Mouse (Mus musculus): ENCODE measurements around the gene Gm26938. TPM values are rescaled to one million over a fixed set of nuclear protein-coding genes. Genes with fewer than 3 reads are reported as not detected.

Gm26938 gene
- polyA plus RNA-seq, 1 experiment from 2014 or later = not detected

- H3K4me3 ChIP-seq (replicated peaks) = no peak overlapping the region
- WGBS (ENCODE audit: insufficient replicate concordance) = 38% methylated on average over 13 of the region's 13 CpGs
- H3K36me3 ChIP-seq = no peaks in the 10 kb centered on the region
- ATAC-seq (ENCODE audit: low read depth) (no peak), DNase-seq (no peak)
- H3K9ac ChIP-seq = no peak overlapping the region
- peak overlapping the region; percentile 24; the same call in 1 of the 2 replicates for H3K4me2 ChIP-seq
- peaks cover 16% of the 10 kb centered on the region for H3K27me3 ChIP-seq
- H3K27ac ChIP-seq = peak overlapping the region; percentile 74; the same call in 1 of the 2 replicates
- no peaks in the 10 kb centered on the region for H3K9me3 ChIP-seq (replicated peaks)
- peaks cover 90% of the 10 kb centered on the region for H3K4me1 ChIP-seq (replicated peaks)
These were observed 12.2 kb downstream of the Gm26938 start for GRCm38 (mm10) chr5:139813963-139814381.

- ATAC-seq (ENCODE audit: low read depth) (0 out of 2 replicates have a peak, but pooled peaks have one; percentile 15), DNase-seq (no peak)
- Histone ChIP-seq H3K36me3 (peaks cover 4% of the 10 kb centered on the region), H3K9ac (peak overlapping the region; percentile 59), H3K4me3 (replicated peaks) (no peak overlapping the region), H3K4me2 (peak overlapping the region; percentile 21), H3K27me3 (peaks cover 16% of the 10 kb centered on the region), H3K4me1 (replicated peaks) (peaks cover 81% of the 10 kb centered on the region), H3K27ac (peak overlapping the region; percentile 74), H3K9me3 (replicated peaks) (peaks cover 5% of the 10 kb centered on the region; the same call in 1 of the 2 replicates)
- WGBS (ENCODE audit: insufficient replicate concordance) = 40% methylated on average over 10 of the region's 10 CpGs
These were observed 13.1 kb downstream of the Gm26938 start for GRCm38 (mm10) chr5:139813126-139813490.

GRCm38 (mm10) chr5:139812398-139813125 lies 13.6 kb downstream of the Gm26938 start:
- WGBS (ENCODE audit: insufficient replicate concordance) = 69% methylated on average over 20 of the region's 20 CpGs
- Histone ChIP-seq H3K4me1 (replicated peaks) (peaks cover 75% of the 10 kb centered on the region), H3K36me3 (peaks cover 8% of the 10 kb centered on the region), H3K27ac (peak overlapping the region; percentile 74; the same call in 1 of the 2 replicates), H3K9me3 (replicated peaks) (peaks cover 10% of the 10 kb centered on the region; the same call in 1 of the 2 replicates), H3K4me2 (peak overlapping the region; percentile 21), H3K4me3 (replicated peaks) (no peak overlapping the region), H3K27me3 (peaks cover 16% of the 10 kb centered on the region), H3K9ac (peak overlapping the region; percentile 59)
- DNase-seq (no peak), ATAC-seq (ENCODE audit: low read depth) (no peak)

- peaks cover 13% of the 10 kb centered on the region; the same call in 1 of the 2 replicates for H3K9me3 ChIP-seq (replicated peaks)
- H3K36me3 ChIP-seq = peaks cover 16% of the 10 kb centered on the region
- peaks cover 72% of the 10 kb centered on the region for H3K4me1 ChIP-seq (replicated peaks)
- no peak overlapping the region for H3K4me3 ChIP-seq (replicated peaks)
- H3K27me3 ChIP-seq = peaks cover 16% of the 10 kb centered on the region
- peak overlapping the region; percentile 21; the same call in 1 of the 2 replicates for H3K4me2 ChIP-seq
- peak overlapping the region; percentile 59 for H3K9ac ChIP-seq
- ATAC-seq (ENCODE audit: low read depth) = peak; percentile 66
- no peak for DNase-seq
- H3K27ac ChIP-seq = peak overlapping the region; percentile 74
- WGBS (ENCODE audit: insufficient replicate concordance) = 57% methylated on average over 15 of the region's 15 CpGs
These were observed 14.4 kb downstream of the Gm26938 start for GRCm38 (mm10) chr5:139811677-139812397.

- Histone ChIP-seq H3K4me3 (replicated peaks) (no peak overlapping the region), H3K36me3 (peaks cover 23% of the 10 kb centered on the region), H3K9ac (no peak overlapping the region), H3K27ac (peak overlapping the region; percentile 71), H3K4me2 (no peak overlapping the region), H3K27me3 (peaks cover 16% of the 10 kb centered on the region), H3K9me3 (replicated peaks) (peaks cover 13% of the 10 kb centered on the region; the same call in 1 of the 2 replicates), H3K4me1 (replicated peaks) (peaks cover 72% of the 10 kb centered on the region)
- 30% methylated on average over 4 of the region's 4 CpGs for WGBS (ENCODE audit: insufficient replicate concordance)
- DNase-seq (no peak), ATAC-seq (ENCODE audit: low read depth) (no peak)
These were observed 16.8 kb downstream of the Gm26938 start for GRCm38 (mm10) chr5:139809397-139809796.

GRCm38 (mm10) chr5:139805924-139806323 lies 20.3 kb downstream of the Gm26938 start:
- peak overlapping the region; percentile 100 for H3K27ac ChIP-seq

GRCm38 (mm10) chr5:139804573-139805111 lies 21.6 kb downstream of the Gm26938 start:
- ATAC-seq (ENCODE audit: low read depth) (peak; percentile 44), DNase-seq (peak; percentile 68)
- H3K9me3 ChIP-seq (replicated peaks) = peaks cover 13% of the 10 kb centered on the region; the same call in 1 of the 2 replicates
- peak overlapping the region; percentile 79 for H3K9ac ChIP-seq
- H3K4me1 ChIP-seq (replicated peaks) = peaks cover 79% of the 10 kb centered on the region
- peak overlapping the region; percentile 100 for H3K27ac ChIP-seq
- no peaks in the 10 kb centered on the region for H3K27me3 ChIP-seq
- H3K36me3 ChIP-seq = peaks cover 56% of the 10 kb centered on the region
- 14% methylated on average over 11 of the region's 11 CpGs for WGBS (ENCODE audit: insufficient replicate concordance)
- H3K4me3 ChIP-seq (replicated peaks) = peak overlapping the region; percentile 36
- H3K4me2 ChIP-seq = peak overlapping the region; percentile 71

More at GRCm38 (mm10) chr5:139805924-139806323, 20.3 kb downstream of the Gm26938 start:
- peaks cover 43% of the 10 kb centered on the region for H3K36me3 ChIP-seq
- peak; percentile 67 for DNase-seq
- H3K9ac ChIP-seq = peak overlapping the region; percentile 79
- 0 out of 2 replicates have a peak overlapping the region, but pooled peaks have one; percentile 9 for H3K4me3 ChIP-seq (replicated peaks)
- 85% methylated on average over 8 of the region's 8 CpGs for WGBS (ENCODE audit: insufficient replicate concordance)
- peak overlapping the region; percentile 71 for H3K4me2 ChIP-seq
- H3K27me3 ChIP-seq = no peaks in the 10 kb centered on the region
- H3K9me3 ChIP-seq (replicated peaks) = peaks cover 13% of the 10 kb centered on the region; the same call in 1 of the 2 replicates
- ATAC-seq (ENCODE audit: low read depth) = peak; percentile 9
- H3K4me1 ChIP-seq (replicated peaks) = peaks cover 72% of the 10 kb centered on the region

GRCm38 (mm10) chr5:139804107-139804551 lies 22.1 kb downstream of the Gm26938 start:
- Histone ChIP-seq H3K4me2 (peak overlapping the region; percentile 71), H3K9me3 (replicated peaks) (peaks cover 13% of the 10 kb centered on the region; the same call in 1 of the 2 replicates), H3K9ac (peak overlapping the region; percentile 79), H3K4me1 (replicated peaks) (peaks cover 79% of the 10 kb centered on the region), H3K27ac (peak overlapping the region; percentile 100), H3K27me3 (no peaks in the 10 kb centered on the region), H3K4me3 (replicated peaks) (peak overlapping the region; percentile 47), H3K36me3 (peaks cover 61% of the 10 kb centered on the region)
- DNase-seq = peak; percentile 93
- ATAC-seq (ENCODE audit: low read depth) = peak; percentile 96
- 0% methylated on average over 6 of the region's 6 CpGs for WGBS (ENCODE audit: insufficient replicate concordance)

- Histone ChIP-seq H3K9ac (peak overlapping the region; percentile 79), H3K9me3 (replicated peaks) (peaks cover 13% of the 10 kb centered on the region; the same call in 1 of the 2 replicates), H3K4me1 (replicated peaks) (peaks cover 82% of the 10 kb centered on the region), H3K27ac (peak overlapping the region; percentile 100), H3K27me3 (no peaks in the 10 kb centered on the region), H3K36me3 (peaks cover 66% of the 10 kb centered on the region), H3K4me3 (replicated peaks) (peak overlapping the region; percentile 47), H3K4me2 (peak overlapping the region; percentile 71)
- 4% methylated on average over 12 of the region's 12 CpGs for WGBS (ENCODE audit: insufficient replicate concordance)
- DNase-seq (peak; percentile 75), ATAC-seq (ENCODE audit: low read depth) (peak; percentile 51)
These were observed 22.6 kb downstream of the Gm26938 start for GRCm38 (mm10) chr5:139803601-139804102.

- Histone ChIP-seq H3K27ac (peak overlapping the region; percentile 100), H3K4me3 (replicated peaks) (peak overlapping the region; percentile 47), H3K9me3 (replicated peaks) (peaks cover 9% of the 10 kb centered on the region; the same call in 1 of the 2 replicates), H3K4me1 (replicated peaks) (peaks cover 86% of the 10 kb centered on the region), H3K9ac (peak overlapping the region; percentile 79), H3K4me2 (peak overlapping the region; percentile 71), H3K36me3 (peaks cover 67% of the 10 kb centered on the region), H3K27me3 (no peaks in the 10 kb centered on the region)
- WGBS (ENCODE audit: insufficient replicate concordance) = 62% methylated on average over 8 of the region's 8 CpGs
- ATAC-seq (ENCODE audit: low read depth) (peak; percentile 32; the same call in 1 of the 2 replicates), DNase-seq (peak; percentile 59)
These were observed 23.0 kb downstream of the Gm26938 start for GRCm38 (mm10) chr5:139803165-139803564.

Data from liver, embryonic 13.5 days (tissue).